Mouse (Mus musculus) heart, postnatal 36 days (tissue): ENCODE results near the gene Trim10. TPM values are rescaled to one million over a fixed set of nuclear protein-coding genes. Genes with fewer than 3 reads are reported as not detected.

ENCODE experiments used
- DNase-seq, 2 experiments: peaks; one replicate each; pipeline ENCODE4 v3.0.0; 2021 to 2022
- intact Hi-C: fragments of 180-260 bp; cut with DNase I; formaldehyde crosslinking; loops from one replicate; pipeline ENCODE4 v1.15.1; 2025
- total RNA-seq, 2 experiments: library from RNA; stranded (reverse); gene quantifications; 2 replicates each; pipeline ENCODE4 v1.2.3; 2021

Gene Trim10
- total RNA-seq, 2 experiments from 2014 or later: 0.41 to 0.64 TPM

- no peak for DNase-seq
- intact Hi-C loops: no loop called here
Observed at GRCm38 (mm10) chr17:36900691-36901090, 31.3 kb downstream of the Trim10 start.

DNA sequence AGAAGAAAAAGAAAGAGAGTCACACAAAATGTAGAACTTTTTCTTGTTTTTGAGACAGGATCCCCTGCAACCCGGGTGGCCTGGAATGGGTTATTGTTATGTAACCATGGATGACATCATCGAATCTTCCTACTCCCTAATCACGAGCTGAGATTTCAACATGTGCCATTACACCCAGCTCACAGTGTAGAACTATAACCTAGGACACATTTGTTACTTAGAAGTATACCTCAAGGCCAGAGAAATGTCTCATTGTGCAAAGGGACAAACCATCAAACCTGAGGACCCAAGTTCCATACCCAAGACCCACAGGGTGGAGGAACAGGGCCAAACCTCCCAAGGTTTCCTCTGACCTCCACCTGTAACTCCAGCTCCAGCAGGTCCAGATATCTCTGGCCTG, 34.3 kb downstream of the Trim10 start:
- intact Hi-C loops: no loop called here
- no peak for DNase-seq

DNA sequence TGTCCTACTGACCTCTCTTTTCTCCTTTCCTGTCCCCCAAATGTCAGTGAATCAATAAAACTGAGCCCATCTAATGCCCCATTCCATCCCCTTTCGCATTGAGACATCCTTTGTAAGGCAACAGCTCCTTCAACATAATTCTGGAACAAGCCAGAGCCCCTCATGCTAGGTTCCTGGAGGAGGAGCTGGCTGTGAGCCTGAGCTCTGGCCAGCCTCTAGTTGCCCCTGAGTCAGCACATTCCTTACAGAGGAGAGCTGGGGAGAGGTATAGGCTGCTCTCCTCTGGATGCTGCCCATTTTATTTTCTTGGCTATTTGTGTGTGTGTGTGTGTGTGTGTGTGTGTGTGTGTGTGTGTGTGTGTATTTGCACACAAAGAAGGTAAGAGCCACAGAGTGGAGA, 38.9 kb downstream of the Trim10 start:
- intact Hi-C loops: no loop called here
- DNase-seq: no peak

DNA sequence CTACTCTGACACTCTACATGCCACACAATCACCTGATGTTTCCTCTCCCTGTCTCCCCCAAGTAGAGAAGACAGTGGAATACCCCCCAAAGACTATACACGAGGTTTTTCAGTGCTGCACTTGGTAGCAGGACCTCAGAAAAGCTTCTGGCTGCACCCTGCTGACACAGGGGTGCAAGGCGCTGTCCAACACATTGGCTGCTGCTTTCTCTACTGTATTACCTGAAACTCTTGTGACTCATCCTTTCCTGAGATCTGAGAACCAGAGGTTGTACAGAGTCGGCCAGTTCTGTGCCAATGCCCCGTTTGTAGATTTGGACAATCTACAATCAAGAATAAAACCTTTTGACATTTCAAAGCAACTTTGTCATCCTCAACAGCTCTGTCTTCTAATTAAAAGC, 40.4 kb downstream of the Trim10 start:
- intact Hi-C loops: no loop called here

DNA sequence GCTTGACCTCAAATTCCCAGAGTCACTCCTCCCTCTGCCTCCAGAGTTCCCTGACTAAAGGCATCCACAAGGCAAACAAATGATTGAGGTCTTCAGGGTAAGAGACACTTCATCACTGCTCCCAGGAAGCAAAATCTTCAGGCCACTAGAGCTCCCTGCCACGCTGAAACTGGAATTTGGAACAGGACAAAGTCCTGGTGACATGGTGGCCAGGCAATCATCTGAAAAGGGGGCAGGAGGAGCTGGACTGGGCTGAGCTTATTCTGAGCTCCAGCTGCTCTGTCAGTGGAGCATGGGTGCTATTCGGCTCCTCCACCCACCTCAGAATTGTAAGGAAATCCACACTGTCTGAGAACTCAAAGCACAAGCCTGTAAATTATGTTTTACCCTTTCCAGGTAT, 42.7 kb downstream of the Trim10 start:
- no peak for DNase-seq
- intact Hi-C loops: no loop called here

More for the DNA sequence above, 40.4 kb downstream of the Trim10 start:
- no peak for DNase-seq

- intact Hi-C loops: loop anchor here (2.0 kb wide), 3 partner anchors 29 to 133 kb away; partner anchors contain the start of genes Rnf39, Znrd1 and Znrd1as
Observed at GRCm38 (mm10) chr17:36914108-36914507, 44.7 kb downstream of the Trim10 start.

DNA sequence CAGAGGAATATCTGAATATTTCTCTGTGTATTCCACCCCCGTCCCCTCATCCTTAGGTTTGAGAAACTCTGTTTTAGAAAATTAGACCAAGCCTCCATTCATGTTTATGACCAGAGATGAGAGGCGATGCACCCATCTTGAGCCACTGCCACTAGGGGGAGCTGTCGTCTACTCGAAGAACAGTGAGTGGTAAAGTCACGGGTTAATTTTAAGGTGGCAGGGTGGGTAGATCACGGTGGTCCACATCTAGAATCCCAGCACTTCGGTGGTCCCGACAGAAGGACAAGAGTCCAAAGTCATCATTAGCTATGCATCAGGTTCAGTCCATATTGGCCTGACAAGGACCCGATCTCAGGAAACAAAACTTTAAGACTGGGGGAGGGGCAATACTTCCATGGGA, 45.7 kb downstream of the Trim10 start:
- peak; percentile 57 to 76 for DNase-seq

More at GRCm38 (mm10) chr17:36914108-36914507, 44.7 kb downstream of the Trim10 start:
- DNase-seq: peak; percentile 72 to 82

GRCm38 (mm10) chr17:36920239-36920638, 50.9 kb downstream of the Trim10 start:
- no peak for DNase-seq
- intact Hi-C loops: no loop called here

More for the DNA sequence above, 45.7 kb downstream of the Trim10 start:
- intact Hi-C loops: loop anchor here (1.0 to 2.0 kb wide), 4 partner anchors 28 to 132 kb away; partner anchors contain the start of genes Rnf39, Znrd1 and Znrd1as

GRCm38 (mm10) chr17:36922715-36923114, 53.3 kb downstream of the Trim10 start:
- intact Hi-C loops: no loop called here
- no peak for DNase-seq

DNA sequence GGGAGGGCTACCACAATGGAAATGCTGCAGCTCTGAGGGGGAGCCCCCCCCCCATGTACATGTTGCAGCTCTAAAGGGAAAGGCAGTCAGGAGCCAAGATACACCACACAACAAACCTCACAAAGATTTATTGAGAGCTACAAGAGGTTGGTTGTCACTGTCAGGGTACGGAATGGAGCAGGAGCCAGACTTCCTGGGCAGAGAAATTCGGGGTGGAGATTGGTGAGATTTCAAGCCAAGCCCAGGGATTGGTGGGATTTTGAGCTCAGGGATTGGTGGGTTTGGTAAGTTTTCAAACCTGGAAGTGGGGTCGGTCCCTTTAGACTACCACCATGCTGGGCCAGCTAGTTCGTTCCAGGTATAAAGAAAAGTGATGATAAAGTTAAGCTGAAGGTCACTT, 54.1 kb downstream of the Trim10 start:
- DNase-seq: no peak
- intact Hi-C loops: no loop called here

Other genes starting within 250 kb of the Trim10 start
- not detected for gene H2-M9, start 226.9 kb upstream of the Trim10 start, total RNA-seq
- gene H2-M1, start 197.4 kb upstream of the Trim10 start, total RNA-seq: not detected
- gene H2-M10.5, start 96.7 kb upstream of the Trim10 start, total RNA-seq: not detected
- not detected for gene H2-M10.6, start 57.4 kb upstream of the Trim10 start, total RNA-seq
- 10 to 100 TPM; 22.2 to 23.6 TPM for gene Trim26, start 32.4 kb upstream of the Trim10 start, total RNA-seq
- gene Trim15, start 2.4 kb upstream of the Trim10 start, total RNA-seq: not detected
- gene Trim40, start 20.5 kb downstream of the Trim10 start, total RNA-seq: not detected
- gene Trim31, start 28.5 kb downstream of the Trim10 start, total RNA-seq: not detected
- gene Rnf39, start 73.3 kb downstream of the Trim10 start, total RNA-seq: under 1 TPM; 0.76 to 0.92 TPM
- 10 to 100 TPM; 95.1 to 96.8 TPM for gene Ppp1r11, start 82.2 kb downstream of the Trim10 start, total RNA-seq
- gene Znrd1, start 89.0 kb downstream of the Trim10 start, total RNA-seq: 10 to 100 TPM; 24.1 to 27.6 TPM
- gene Znrd1as, start 89.0 kb downstream of the Trim10 start, total RNA-seq: 10 to 100 TPM; 13.3 to 13.5 TPM
- not detected for gene 2410137M14Rik, start 111.7 kb downstream of the Trim10 start, total RNA-seq
- gene H2-M5, start 120.0 kb downstream of the Trim10 start, total RNA-seq: not detected
- 1 to 10 TPM; 1.0 to 1.8 TPM for gene Zfp57, start 131.6 kb downstream of the Trim10 start, total RNA-seq
- not detected for gene Mog, start 153.8 kb downstream of the Trim10 start, total RNA-seq
- gene Gabbr1, start 176.4 kb downstream of the Trim10 start, total RNA-seq: 1 to 10 TPM; 8.6 to 9.4 TPM
- gene Olfr90, start 218.9 kb downstream of the Trim10 start, total RNA-seq: not detected
- not detected for gene Olfr91, start 228.7 kb downstream of the Trim10 start, total RNA-seq